Mouse (Mus musculus) liver, adult 2 months (tissue): Measurements from ENCODE around the gene Col8a2.

Experiments used
- CTCF ChIP-seq: fragments of 200-500 bp; IDR thresholded peaks from 2 replicates; pipeline ENCODE4 v1.5.1; 2011; ENCODE audit warnings: low read depth, low read length, control low read depth
- POLR2A ChIP-seq: fragments of 200-500 bp; IDR thresholded peaks from 2 replicates; pipeline ENCODE4 v1.6.1; 2011; ENCODE audit warnings: low read length, control low read depth; ENCODE audit not compliant: insufficient read depth; ENCODE audit errors: extremely low read depth

GRCm38 (mm10) chr4:126278565-126278915 is 8.1 kb upstream of the Col8a2 start:
- TF ChIP-seq POLR2A = no peak
- no peak for TF ChIP-seq CTCF
